Mouse (Mus musculus) urinary bladder, postnatal 10 days (tissue): Measurements from ENCODE around the gene Iqcg.
A peak's percentile ranks its signal among the peaks of the same experiment; 100 is the strongest.
"Not testable (repeated sequence)": the region's sequence is repeated elsewhere in the genome, so short reads cannot be mapped to it uniquely, and the experiment has no call there.

Experiments
- DNase-seq: peaks from one replicate; pipeline ENCODE4 v3.0.0; 2022; ENCODE audit warnings: low spot score

The Iqcg gene

DNA sequence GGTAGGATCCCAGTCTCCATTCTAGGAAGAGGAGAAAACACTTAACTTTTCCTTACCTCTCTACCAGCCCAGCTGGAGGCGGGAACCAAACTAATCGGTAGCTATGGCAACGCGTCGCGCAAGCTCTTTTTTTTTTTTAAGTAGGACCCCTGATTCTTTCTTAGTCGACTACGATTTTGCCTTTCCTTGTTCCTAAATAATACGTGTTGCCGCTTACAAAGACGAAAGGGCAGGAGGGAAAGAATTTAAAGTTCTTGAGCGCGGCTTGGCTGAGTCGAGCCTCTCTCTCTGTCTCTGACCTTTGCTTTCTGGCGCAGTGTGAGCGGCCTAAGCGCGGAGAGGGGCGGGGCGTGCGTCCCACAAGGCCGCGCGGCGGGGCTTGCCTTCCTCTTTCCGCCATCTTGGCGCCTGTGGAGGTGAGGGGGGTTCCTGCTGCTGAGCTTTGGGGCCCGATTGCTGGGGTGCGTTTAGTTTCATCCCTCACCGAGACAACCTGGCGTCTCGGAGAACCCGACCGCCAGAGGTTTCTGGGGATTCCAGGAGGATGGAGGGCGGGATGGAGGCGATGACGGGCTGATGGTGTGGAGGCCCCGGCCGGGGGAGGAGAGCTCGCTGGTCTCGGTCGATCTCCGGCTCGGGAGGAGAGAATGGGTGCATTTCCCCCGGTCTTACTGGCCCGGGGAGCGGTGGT is at the start of gene Iqcg, which contains the start of gene Rpl35a:
TSS of gene Iqcg (minus strand) at position 124 of the 691 bp plus-strand sequence.
TSS of gene Rpl35a (plus strand) at position 359 of the 691 bp plus-strand sequence.
- DNase-seq, result peak; percentile 66

DNA sequence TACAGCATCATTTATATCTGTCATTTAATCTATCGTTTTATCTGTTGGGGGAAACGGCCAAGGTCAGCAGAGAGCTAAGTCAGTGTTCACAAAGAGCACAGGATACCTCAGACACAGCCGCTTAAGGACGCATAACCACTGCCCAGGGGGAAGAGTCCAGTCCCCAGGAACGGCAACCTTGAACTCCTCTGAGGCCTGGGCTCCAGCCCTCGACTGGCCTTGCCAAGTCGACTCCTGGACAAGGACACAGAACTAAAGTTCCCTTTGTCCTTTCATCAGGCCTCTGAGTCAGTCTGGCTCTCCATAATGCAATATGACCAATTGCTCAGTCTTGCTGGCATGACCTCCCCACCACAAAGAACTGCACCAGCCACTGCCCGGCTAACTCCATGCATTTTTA is 29.6 kb upstream of the Iqcg start:
- DNase-seq, result no peak

DNA sequence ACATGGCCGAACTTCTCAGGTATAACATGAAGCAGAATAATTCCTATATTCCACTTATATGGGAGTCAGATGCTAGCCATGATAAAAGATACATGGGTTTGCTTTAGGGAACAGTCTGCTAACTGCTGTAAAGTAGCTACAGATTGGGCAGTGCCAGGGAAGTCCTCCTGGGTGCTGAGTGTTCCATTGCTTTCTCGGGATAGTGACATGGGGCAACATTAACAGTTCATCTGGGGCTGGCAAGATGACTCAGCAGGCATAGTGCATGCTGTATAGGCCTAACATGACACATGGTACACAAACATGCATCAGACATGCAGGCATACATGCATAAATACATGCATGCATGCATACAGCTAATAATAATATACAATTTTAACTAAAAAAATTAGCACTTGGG is 28.0 kb upstream of the Iqcg start:
- no peak for DNase-seq

DNA sequence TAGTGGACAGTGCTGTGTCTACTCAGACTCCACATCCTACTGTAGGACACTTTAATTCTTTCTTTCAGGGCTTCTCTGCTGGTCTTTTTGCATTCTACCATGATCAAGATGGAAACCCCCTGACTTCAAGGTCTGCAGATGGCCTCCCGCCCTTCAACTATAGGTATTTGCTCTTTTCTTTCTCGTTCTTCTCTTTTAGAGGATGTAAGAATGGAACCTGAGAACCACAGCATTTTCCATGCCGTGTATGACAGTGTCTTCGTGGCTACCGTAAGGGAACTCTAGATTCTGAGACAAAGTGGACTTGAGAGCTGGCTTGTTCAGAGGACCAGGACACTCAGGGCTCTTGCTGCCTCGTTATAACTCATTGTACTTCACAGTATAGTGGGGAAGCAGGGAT is 26.9 kb upstream of the Iqcg start:
- DNase-seq, result no peak

DNA sequence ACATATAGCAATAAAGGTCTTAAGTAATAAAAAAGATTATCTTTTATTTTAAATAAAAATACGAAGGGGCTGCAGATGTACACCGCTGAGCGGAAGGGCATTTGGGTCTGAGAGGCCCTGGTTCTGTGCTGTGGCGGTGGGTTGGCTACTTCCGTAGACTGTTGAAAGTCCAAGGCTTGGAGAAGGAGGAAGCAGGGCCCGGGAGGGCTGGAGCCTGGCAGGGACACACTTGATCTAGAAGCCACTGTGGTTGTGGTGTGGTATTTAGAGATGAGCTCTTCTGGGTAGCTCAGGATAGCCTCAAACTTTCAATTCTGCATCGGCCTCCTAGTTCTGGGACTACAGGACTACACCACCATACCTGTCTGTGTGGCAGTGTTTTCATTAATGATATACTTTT is 24.0 kb upstream of the Iqcg start:
- no peak for DNase-seq

DNA sequence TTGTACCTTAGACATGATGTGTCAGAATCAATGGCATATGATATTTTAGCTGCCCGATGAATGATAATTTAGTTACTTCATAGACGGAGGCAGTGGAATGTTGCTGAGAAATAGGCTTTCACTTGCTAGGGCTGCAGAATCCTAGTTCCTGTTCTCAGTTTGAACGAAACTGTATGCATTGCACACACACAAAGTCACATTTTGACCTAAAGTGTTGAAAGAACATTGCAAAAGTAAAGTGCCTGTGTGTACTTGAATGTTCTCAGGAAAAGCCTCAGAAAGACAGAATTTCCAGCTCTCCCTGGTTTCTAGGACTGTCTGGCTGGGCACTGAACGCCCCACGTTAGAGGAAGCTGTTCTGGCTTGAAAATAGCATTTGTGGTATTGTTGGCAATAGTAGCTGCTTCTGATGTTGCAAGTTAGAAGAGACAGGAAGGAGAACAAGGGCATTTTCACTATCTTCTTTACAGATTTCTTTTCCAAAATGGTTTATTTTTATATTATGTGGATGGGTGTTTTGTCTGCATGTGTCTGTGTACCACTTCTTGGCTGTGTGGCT is 21.1 kb upstream of the Iqcg start:
- DNase-seq, result no peak

DNA sequence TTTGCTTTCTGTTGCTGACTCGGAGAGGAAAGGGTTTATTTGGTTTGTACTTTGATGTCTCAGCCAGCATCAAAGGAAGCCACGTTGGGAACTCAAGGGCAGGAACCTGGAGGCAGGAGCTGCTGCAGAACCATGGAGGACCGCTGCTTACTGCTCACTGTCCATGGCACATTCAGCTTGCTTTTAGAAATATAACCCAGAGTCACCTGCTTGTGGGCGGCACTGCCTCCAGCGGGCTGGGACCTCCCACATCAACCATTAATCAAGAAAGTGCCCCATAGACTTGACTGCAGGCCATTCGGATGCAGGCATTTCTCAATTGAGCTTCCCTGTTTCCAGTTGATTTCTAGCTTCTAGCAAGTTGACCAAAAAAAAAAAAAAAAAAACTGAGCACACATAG is 20.1 kb upstream of the Iqcg start:
- DNase-seq, result no peak

DNA sequence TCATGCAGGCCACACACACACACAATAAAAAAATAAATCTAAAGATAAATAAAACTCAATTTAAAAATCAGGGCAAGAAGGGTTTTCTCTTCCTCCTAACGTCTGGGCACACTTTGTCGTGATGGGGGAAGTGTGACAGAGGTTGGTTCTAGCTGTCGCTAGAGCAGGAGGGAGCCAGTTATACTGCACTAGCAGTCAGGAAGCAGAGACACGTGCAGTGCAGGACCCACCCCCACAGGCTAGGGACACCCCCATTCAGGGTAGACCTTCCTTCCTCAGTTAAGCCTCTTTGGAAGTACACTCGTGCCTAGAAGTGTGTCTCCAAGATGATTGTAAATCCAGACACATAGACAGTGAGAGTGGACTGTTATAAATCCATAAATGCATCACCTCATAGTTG is 18.9 kb upstream of the Iqcg start:
- no peak for DNase-seq

DNA sequence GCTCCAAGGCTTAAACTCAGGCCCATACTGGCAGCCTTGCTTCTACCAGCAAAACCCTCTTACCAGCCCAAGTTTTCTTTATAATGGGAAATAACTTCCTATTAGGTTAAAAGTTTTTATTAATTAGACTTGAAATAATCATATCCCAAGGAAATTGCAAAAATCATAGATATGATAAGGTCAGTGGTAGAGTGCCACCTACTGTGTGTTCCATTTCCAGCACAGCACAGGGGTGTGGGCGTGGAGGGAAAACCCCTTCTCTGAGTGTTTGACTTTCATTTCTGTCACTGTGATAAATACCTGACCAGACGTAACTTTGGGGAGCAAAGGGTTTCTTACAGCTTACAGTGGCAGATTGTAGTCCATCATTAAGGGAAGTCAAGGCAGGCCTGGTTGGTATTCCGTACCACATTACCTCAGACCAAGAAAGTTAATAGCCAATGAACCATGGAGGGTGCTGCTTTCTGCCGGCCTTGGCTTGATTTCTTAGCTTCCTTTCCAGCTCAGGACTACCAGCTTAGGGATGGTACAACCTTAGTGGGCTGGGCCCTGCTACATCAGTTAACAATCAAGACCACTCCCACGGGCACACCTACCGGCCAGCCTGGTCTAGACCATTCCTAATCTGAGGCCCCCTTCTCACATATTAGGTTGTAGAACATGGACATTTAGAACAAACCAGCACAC is 17.0 kb upstream of the Iqcg start:
- no peak for DNase-seq

DNA sequence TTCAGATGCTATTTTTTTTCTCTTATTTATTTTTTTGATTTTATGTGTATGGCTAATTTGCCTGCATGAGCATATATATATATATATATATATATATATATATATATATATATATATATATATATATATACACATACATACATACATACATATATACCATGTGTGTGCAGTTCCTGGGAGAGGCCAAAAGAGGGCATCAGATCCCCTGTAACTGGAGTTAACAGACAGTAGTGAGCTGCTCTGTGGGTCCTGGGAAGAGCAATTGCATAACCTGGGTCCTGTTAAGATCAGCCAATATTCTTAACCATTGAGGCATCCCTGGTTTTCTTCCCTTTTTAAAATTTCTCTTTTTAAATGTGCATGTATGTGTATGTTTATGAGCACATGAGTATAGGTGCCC is 14.9 kb upstream of the Iqcg start:
- DNase-seq, result no peak

DNA sequence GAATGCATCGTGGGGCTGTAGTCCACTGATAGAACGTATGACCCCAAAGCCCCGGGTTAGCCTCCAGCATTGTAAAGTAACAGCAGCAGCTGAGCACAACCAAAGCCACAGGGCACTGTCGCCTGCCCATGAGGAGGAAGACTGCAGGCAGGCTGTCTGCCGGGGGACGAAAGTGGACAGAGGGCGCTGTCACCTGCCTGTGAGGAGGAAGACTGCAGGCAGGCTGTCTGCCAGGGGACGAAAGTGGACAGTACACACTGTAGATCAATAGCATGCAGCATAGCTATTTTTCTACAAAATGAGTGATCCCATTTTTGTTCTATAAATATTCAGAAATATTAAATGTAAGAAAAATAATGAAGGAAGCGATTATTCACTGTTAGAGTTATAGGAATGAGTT is 8.6 kb upstream of the Iqcg start:
- no peak for DNase-seq

DNA sequence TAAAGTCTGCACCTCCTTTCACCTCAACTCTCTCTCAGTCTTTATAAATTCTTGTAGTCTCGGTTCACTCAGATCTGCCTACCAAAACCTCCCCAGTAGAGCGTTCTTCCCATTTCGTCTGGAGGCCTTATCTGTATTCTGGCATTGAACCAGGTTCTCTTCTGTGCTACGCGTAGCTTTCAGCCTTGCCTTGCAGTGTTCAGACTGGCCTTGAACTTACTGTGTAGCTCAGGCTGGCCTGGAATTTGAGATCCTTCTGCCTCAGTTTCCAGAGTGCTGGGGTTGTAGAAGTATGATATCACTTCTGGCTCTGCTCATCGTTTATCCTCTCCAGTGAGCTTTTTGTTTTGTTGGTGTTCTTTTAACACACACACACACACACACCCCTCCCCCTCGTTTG is 7.2 kb upstream of the Iqcg start:
- DNase-seq, result no peak

DNA sequence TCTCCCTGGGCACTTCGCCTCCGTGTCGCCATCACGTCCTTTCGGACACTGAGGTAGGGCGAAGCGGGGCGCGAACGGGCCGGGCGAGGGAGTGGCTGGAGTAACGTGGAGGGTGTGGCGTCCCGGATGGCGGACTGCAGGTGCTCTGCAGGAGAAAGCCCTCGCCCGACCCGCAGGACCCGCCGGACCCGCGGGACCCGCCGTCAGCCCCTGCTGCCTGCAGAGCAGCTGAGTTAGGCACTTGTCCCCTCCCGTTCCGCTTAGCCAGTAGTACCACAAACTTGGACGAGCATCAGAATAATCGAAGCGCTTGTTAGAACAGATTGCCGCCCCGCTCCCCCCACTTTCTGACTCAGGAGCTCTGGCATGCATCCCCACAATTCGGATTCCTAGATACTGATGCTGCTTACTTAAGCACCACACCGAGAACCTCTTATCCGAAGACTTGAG is 6.7 kb upstream of the Iqcg start:
- peak; percentile 20 for DNase-seq

DNA sequence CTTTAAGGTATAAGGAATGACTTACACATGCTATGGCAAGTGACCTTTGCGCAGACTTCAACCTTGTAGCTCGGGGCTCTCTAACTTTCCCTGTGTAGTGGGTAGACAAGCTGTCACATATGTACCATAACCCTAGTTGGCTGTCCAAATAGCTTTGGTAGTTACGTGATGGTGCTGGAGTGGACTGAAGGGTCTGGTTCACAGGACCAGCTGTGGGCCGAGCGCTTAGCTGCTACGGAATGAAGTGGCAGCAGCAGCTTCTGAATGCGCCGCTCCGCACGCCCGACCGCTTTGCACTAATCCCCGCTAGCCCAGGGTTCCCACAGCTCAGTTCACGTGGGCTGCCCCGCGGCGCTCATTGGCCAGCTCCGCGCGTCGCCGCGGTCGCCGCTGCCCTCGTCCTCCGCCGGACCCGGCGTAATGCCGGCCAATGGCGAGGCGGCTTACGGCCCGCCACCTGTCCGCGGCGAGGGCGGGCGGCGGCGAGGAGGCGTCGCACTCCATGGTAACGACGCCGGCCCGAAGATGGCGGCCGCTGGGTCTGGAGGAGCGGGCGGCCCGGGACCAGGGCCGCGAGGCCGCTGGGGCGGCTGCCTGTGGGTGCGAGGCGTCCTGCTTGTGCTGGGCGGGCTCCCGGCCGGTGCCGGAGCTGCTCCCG is 6.1 kb upstream of the Iqcg start, which contains the start of gene Lmln:
TSS of gene Lmln (plus strand) at position 498 of the 658 bp plus-strand sequence.
- peak; percentile 55 for DNase-seq

DNA sequence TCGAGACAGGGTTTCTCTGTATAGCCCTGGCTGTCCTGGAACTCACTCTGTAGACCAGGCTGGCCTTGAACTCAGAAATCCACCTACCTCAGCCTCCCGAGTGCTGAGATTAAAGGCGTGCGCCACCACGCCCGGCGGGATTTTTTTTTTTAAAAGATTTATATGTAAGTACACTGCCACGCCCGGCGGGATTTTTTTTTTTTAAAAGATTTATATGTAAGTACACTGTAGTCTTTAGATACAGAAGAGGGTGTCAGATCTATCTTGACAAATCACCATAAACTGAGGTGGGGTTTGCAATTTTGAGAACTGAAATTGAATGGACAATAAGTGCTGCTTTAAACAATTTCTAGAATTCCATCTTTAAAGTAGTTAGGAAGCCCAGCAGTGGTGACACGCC is 5.4 kb upstream of the Iqcg start:
- no peak for DNase-seq

DNA sequence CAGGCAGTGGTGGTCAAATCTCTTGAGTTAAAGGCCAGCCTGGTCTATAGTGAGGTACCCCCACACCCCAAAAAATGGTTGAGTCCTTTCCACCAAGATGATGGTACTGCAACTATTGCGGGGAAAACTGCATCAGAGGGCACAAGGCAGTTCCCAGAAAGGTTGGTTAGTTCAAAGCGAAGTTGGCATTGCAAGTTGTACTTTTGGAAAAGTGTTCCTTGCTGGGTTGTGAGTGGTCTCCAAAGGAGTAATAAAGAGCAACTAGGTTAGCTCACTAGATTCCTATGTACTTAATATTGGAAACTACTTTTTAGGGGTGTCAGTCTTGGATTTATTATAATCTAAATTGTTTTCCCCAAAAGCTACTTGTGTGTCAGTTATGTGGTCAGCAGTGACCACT is 4.9 kb upstream of the Iqcg start:
- no peak for DNase-seq

DNA sequence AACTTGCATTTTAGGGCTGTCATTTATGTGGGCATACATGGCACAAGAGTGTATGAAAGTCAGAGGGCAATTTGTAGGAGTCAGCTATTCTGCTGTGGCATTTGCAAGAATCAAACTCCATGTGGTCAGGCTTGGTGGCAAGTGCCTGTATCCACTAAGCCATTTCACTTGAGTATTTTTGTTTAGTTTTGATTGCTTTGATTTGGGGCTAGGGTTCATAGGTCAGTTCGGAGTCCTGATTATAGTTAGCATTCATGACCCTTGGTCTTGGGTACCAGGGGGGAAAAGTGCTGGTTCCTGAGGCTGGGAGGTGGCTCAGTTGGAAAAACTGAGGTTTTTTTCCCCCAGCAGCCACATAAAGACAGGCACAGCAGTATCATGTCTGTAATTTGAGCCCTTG is 3.5 kb upstream of the Iqcg start:
- DNase-seq, result no peak

DNA sequence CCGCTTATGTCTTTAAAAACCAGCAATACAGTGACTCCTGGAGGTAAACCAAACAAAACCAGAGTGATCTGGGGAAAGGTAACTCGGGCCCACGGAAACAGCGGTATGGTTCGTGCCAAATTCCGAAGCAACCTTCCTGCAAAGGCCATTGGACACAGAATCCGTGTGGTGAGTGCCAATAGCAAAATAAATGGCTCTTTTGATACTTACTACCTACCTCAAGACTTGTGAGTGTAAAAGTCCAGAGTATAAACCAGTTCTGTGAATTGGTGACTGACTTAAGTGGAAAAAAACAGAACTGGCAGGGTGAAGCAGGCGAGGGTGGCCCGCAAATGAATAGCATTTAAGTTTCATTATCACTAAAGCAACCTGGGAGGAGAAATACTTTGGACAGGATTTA is 2.6 kb upstream of the Iqcg start:
- not testable (repeated sequence) for DNase-seq

DNA sequence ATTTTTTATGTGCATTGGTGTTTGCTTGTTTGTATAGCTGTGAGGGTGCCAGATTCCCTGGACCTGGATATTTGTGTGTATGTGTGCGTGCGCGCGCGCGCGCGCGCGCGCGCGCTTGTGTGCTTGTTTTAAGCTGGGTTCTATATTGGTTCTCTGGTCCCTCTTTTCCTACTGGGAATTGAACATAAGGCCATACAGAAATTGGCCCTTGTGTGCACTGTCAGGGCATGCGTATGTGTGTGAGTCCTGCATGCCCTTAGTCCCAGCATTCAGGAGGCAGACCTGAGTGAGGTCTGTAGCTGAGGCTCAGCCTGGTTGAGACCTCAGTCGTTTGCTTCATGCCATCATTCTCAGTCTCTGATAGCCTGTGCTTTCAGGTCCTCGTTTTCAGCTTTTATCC is 2.0 kb upstream of the Iqcg start:
- no peak for DNase-seq

DNA sequence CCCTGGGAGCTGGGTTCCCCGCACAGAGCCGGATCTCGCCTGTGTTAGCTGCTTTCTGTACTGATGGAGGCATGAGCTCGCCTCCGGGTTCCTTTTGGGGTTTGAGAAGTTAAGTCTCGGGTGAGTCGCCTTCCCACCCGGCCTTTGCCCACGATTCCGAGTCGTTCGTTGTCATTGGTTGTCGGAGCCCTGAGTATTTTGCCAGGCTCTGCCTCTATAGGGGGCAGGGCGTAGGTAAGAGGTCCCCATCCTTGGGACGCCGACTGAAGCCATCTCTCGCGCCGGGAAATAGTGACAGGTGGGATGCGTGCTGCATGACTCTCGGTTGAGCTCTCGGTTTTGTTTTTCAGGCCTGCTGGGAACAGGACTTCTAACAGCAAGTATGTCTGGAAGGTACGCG is 768 bp upstream of the Iqcg start:
- no peak for DNase-seq

DNA sequence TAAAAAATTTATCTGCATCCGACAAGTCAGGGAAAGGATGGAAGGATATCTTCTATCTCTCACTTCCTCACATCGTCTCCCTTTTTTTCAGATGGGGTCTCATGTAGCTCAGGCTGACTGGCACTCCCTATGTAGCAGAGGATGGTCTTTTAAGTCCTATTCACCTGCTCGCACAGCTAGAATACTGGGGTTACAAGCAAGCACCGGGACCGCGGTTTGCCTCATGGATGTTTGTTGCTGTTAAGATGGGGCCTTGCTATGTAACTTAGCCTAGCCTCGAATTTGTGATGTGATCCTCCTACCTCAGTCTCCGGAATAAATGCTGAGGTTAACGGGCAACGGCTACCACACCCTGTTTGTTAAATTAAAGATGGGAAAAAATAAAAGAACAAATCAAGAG is 363 bp downstream of the Iqcg start:
- no peak for DNase-seq

DNA sequence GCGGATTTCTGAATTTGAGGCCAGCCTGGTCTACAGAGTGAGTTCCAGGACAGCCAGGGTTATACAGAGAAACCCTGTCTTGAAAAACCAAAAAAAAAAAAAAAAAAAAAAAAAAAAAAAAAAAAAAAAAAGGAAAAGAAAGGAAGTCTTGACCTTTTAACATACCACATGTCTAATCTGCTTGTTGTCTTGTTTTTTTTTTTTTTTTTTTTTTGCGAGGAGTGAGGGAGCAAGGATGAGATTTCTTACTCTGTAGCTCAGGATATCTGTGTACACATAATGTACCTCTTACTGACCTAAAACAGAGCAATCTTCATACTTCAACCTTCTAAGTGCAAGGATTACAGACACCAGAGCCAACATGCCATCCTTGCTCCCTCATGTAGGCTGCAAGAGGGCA is 1.1 kb downstream of the Iqcg start:
- DNase-seq, result not testable (repeated sequence)

DNA sequence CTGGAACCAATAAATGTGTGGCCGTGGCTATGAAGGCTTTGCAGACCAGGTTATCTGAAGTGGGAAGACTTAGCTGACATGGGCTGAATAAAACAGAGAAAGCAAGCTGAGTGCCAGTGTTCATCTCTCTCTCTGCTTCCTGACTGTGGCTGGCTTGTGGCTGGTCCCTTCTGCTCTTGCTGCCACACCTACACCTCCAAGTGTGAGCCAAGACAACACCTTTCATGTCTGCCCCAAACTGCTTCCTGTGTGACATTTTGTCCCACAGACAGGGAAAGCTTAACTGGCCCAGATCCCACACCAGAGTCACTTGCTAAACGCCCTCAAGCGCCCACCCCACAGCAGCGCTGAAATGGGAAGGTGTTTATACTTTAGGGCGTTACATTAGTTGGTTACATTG is 2.9 kb downstream of the Iqcg start:
- no peak for DNase-seq
